Mouse (Mus musculus): ENCODE results near the gene Gm33543. TPM values are rescaled to one million over a fixed set of nuclear protein-coding genes. Genes with fewer than 3 reads are reported as not detected.
A peak's percentile ranks its signal among the peaks of the same experiment; 100 is the strongest.

Gene Gm33543
- total RNA-seq, 4 experiments from 2014 or later: not detected

DNA sequence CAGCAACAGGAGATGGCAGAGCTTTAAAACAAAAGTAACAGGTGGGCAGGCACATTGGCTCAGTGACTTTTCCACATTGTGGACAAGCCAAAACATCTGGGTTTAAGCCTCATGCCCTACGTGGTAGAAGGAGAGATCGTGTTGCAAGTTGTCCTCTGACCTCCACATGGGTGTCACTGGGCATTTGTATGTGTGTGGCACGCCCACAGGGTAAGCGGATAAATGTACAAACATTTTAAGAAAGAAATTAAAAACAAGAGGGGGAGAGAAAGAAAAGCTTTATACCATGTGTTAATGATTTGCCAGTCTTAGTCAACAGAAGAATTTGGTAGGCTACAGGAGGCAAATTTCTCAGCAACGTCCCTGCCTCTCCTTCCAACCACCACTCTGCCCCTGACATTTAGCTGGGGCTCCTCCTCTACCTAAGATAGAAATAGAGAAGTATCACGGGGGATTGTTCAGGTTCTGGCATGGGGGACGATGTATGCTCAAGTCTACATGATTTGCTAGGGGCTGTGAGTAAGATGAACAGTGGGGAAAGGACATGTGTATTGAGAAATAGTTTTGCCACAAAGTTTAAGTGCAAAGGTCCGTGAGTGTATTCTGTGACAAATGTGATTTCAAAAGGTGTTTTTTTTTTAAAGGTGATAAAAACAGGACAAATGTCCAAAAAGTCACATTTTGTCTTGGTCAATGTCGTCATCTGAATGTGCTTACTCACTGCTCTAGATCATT lies 6.0 kb downstream of the Gm33543 start:
- DNase-seq (ENCODE audit: low spot score in 2 of 2): no peak

GRCm38 (mm10) chr10:95830891-95831290 lies 11.8 kb downstream of the Gm33543 start:
- no peak for DNase-seq (ENCODE audit: low spot score in 2 of 2)

GRCm38 (mm10) chr10:95829471-95829870 lies 13.3 kb downstream of the Gm33543 start:
- DNase-seq (ENCODE audit: low spot score in 2 of 2): no peak

- no peak for DNase-seq (ENCODE audit: low spot score in 2 of 2)
These were observed 14.4 kb downstream of the Gm33543 start for GRCm38 (mm10) chr10:95828374-95828773.

GRCm38 (mm10) chr10:95825651-95826050 lies 17.1 kb downstream of the Gm33543 start:
- DNase-seq (ENCODE audit: low spot score in 2 of 2): no peak

GRCm38 (mm10) chr10:95818506-95818905 lies 24.2 kb downstream of the Gm33543 start:
- DNase-seq (ENCODE audit: low spot score in 2 of 2): no peak

- DNase-seq (ENCODE audit: low spot score in 2 of 2): no peak
These were observed 25.1 kb downstream of the Gm33543 start for GRCm38 (mm10) chr10:95817419-95818161.

GRCm38 (mm10) chr10:95814351-95814750 lies 28.4 kb downstream of the Gm33543 start:
- DNase-seq (ENCODE audit: low spot score in 2 of 2): no peak

- DNase-seq (ENCODE audit: low spot score in 2 of 2): no peak
These were observed 30.9 kb downstream of the Gm33543 start for GRCm38 (mm10) chr10:95811869-95812268.

DNA sequence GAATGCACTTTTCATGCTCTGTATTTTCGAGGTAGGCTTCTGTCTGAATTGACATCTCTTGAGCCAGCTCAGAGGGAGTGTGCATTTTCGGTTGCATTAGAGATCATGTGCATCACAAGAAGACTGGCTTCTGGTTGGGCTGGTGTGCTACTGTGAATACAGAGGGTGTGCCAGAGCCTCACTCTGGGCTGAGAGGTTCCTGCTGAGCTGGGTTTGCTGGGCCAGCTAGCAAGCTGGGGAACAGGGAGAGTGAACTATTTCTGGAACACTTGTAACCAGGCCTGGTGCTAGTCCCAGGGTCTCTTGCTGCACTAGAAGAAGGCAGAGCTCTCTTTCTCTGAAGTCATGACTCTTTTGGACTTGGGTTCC lies 41.3 kb downstream of the Gm33543 start:
- no peak for DNase-seq (ENCODE audit: low spot score in 2 of 2)

GRCm38 (mm10) chr10:95800693-95801442 lies 41.9 kb downstream of the Gm33543 start:
- DNase-seq (ENCODE audit: low spot score in 2 of 2): no peak

- DNase-seq (ENCODE audit: low spot score in 2 of 2): no peak
These were observed 44.9 kb downstream of the Gm33543 start for GRCm38 (mm10) chr10:95797645-95798395.

DNA sequence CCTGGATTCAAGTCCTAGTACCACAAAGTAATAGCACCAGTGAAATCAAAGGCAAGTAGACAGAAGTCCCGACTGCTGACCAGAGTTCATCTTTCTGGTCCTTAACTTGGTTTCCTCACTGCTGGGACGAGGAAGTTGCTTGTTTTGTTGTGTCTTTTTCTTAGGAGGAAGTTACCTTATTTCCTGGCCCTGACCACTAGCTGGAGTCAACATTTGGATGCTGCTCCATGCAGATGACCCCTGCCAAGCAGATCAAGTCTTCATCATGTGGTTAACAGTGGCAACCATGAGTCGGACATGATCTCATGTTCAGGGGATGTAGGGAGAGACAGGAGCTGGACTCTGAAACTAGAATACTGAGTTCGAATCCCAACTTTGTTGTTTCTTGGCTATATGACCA lies 47.2 kb downstream of the Gm33543 start:
- no peak for DNase-seq (ENCODE audit: low spot score in 2 of 2)

- no peak for DNase-seq (ENCODE audit: low spot score in 2 of 2)
These were observed 48.0 kb downstream of the Gm33543 start for GRCm38 (mm10) chr10:95794706-95795105.

GRCm38 (mm10) chr10:95791427-95791804 lies 51.3 kb downstream of the Gm33543 start:
- no peak for DNase-seq (ENCODE audit: low spot score in 2 of 2)

GRCm38 (mm10) chr10:95790771-95791426 lies 51.8 kb downstream of the Gm33543 start:
- peak in 1 of 2 experiments; percentile 11 for DNase-seq (ENCODE audit: low spot score in 2 of 2)

DNA sequence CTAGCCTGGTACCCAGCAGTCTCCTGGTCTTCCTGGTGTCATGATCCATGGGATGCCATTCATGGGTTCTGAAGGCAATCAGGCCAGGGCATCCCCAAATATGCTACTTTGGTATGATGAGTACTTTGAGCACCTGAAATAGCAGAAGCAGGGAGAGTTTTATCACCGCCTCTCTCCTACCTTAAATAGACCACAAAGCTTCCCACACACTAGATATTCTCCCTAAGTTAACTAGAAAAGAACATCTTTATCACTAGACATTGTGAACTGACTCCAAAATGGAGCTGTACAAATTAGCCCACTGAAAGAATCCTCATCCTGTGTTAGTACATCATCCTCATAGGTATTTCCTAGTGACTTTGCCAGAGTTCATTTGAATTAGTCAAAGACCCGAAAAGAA lies 55.6 kb downstream of the Gm33543 start:
- no peak for DNase-seq (ENCODE audit: low spot score in 2 of 2)

- DNase-seq (ENCODE audit: low spot score in 2 of 2): no peak
These were observed 57.9 kb downstream of the Gm33543 start for GRCm38 (mm10) chr10:95784837-95785236.

DNA sequence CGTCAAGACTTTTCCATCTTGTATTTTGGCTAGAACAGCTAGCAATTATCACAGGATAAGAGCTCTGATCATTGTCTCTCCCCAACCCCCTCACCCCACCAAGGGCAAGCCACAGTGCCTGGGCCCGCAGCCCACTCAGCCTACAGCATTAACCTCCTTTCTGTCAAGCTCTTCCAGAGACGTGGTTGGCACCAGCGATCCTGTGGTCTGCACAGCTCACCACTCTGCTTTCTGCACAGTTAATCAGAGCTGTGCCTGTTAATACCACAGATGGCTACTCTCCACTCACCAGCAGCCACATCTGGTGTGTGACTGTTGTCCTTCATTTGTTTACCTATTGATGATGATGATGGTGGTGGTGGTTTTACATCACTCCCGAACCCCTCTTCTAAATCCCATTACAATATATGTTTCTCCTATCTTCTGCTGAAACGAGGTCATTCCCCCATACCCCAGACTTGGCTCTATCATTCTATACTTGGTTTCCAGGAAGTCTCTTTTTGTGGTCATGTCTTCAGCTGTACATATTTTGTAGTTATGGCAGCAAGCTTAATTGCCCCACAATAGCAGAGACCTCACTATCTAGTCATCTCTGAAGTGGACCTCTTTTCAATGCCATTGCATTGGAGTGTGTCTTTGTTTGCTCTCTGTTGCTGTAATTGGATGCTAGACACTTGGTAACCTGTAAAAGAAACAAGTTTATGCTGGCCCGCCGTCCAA lies 61.7 kb downstream of the Gm33543 start:
- no peak for DNase-seq (ENCODE audit: low spot score in 2 of 2)

DNA sequence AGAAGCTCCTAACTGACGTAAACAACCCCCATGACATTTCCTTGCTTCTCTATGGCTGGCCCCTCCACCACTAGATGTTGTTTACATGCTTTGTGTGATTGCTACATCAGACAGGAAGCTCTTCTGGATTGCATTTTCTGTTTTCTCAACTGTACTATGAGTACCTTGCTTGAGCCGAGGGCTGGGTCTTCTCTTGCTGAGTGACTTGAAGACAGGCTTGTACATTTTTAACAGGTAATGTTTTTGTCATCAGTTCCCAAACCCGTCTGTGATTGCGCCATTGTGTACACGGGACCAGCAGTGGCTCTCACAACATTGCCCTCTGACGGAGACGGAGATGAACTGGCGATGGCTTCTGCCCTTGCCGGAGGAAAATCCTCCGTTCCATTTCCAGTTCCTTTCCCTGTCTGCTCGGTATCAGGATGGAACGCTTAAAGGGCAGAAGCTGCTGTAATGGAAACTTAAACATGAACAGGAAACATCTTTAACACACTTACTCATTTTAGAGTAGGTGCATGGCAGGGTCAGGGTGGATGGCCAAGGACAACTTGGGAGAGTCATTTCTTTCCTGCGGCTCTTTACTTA lies 62.8 kb downstream of the Gm33543 start:
- no peak for DNase-seq (ENCODE audit: low spot score in 2 of 2)
